Mouse (Mus musculus) C2C12 (cell line): ENCODE measurements around the gene Wdr25. TPM values are rescaled to one million over a fixed set of nuclear protein-coding genes. Genes with fewer than 3 reads are reported as not detected.

Experiments used
- H3K27me3 ChIP-seq: one replicate; pipeline ENCODE4 v1.6.1; 2011; ENCODE audit not compliant: control insufficient read depth, insufficient read depth, insufficient read length
- H3K36me3 ChIP-seq: one replicate; pipeline ENCODE4 v1.6.1; 2011; ENCODE audit not compliant: control insufficient read depth, insufficient read depth
- H3K4me3 ChIP-seq: one replicate; pipeline ENCODE4 v1.5.1; 2011; ENCODE audit warnings: mild to moderate bottlenecking, control low read depth; ENCODE audit not compliant: poor library complexity, insufficient read depth, severe bottlenecking
- H3K79me2 ChIP-seq: one replicate; pipeline ENCODE4 v1.6.1; 2011; ENCODE audit not compliant: control insufficient read depth, insufficient read depth
- H3K79me3 ChIP-seq: one replicate; pipeline ENCODE4 v1.6.1; 2011; ENCODE audit warnings: low read depth, control low read depth
- H3ac ChIP-seq: one replicate; pipeline ENCODE3; 2011; ENCODE audit warnings: low read depth; ENCODE audit not compliant: control insufficient read depth, insufficient read length
- CEBPB ChIP-seq: IDR thresholded peaks from one replicate; pipeline ENCODE4 v1.6.1; 2011; ENCODE audit warnings: low read depth, mild to moderate bottlenecking, control low read depth, moderate library complexity
- CTCF ChIP-seq: IDR thresholded peaks from one replicate; pipeline ENCODE4 v1.5.1; 2011; ENCODE audit not compliant: control insufficient read depth, insufficient read depth, insufficient read length
- FOSL1 ChIP-seq: IDR thresholded peaks from one replicate; pipeline ENCODE4 v1.8.0; 2011; ENCODE audit warnings: mild to moderate bottlenecking, low read length; ENCODE audit not compliant: poor library complexity, insufficient read depth, severe bottlenecking
- MAX ChIP-seq: IDR thresholded peaks from one replicate; pipeline ENCODE4 v1.6.1; 2011; ENCODE audit warnings: mild to moderate bottlenecking, control low read depth
- MYOD1 ChIP-seq: IDR thresholded peaks from one replicate; pipeline ENCODE4 v1.6.1; 2011; ENCODE audit warnings: low read depth; ENCODE audit not compliant: control insufficient read depth, insufficient read length
- MYOG ChIP-seq: IDR thresholded peaks from one replicate; pipeline ENCODE4 v1.6.1; 2011; ENCODE audit not compliant: control insufficient read depth, insufficient read length; ENCODE audit errors: extremely low read depth
- USF1 ChIP-seq: IDR thresholded peaks from one replicate; pipeline ENCODE4 v1.6.1; 2011; ENCODE audit warnings: low read depth, mild to moderate bottlenecking, control low read depth, moderate library complexity
- polyA plus RNA-seq: library from polyadenylated mRNA; unstranded; fragments of >200 nt; fragmentation: generic; extraction: Trizol; gene quantifications from one replicate; pipeline ENCODE4 v1.2.1, GENCODE M21; 2012; ENCODE audit warnings: missing spikeins

The Wdr25 gene
- polyA plus RNA-seq, 1 experiment = 9.4 TPM

DNA sequence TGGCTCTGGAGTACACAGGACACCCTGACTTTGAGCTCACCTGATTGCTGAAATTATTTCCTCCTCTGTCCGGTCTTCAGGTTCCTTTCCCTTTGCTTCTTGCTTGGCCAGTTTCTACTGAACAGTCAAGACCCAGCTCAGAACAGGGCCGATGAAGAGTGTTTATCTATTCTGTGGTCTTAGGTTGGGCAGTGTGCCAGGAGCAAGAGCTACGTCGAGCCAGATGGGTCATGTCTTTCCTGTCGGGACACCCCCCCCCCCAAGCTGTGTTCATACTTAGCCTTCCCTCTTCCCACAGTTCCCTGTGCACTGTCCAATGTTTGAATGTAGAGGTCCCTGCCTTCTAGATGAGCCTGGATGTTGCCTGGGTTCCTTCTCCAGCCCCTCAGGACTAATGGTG lies 7.9 kb downstream of the Wdr25 start:
- Histone ChIP-seq H3K79me3 (no peaks in the 10 kb centered on the region), H3K36me3 (peaks cover 15% of the 10 kb centered on the region), H3K27me3 (no peaks in the 10 kb centered on the region), H3ac (no peak overlapping the region), H3K4me3 (no peak overlapping the region), H3K79me2 (no peaks in the 10 kb centered on the region)
- TF ChIP-seq CTCF (no peak), USF1 (no peak), FOSL1 (no peak), MYOD1 (no peak), CEBPB (no peak), MYOG (no peak), MAX (no peak)

DNA sequence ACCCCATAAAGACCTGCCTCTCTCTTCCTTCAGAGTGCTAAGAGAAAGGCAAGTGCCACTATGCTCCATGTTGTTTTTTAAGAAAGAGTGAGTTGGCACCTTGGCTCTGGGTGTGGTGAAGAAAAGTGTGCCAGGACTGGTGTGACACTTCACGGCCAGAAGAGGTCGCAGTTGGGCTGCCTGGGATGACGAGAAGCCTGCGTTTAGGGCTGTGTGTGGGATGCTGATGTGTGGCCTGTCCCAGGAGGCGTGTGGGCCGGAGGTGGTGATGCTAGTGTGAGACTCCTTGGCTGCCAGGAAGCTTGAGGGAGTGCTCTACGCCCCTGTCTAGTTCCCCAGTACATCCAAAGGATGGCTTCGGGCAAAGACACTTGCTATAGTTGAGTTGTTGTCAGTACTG lies 9.5 kb downstream of the Wdr25 start:
- H3K79me3 ChIP-seq = no peaks in the 10 kb centered on the region
- H3K79me2 ChIP-seq = no peaks in the 10 kb centered on the region
- peak; percentile 87 for TF ChIP-seq CTCF
- no peak for TF ChIP-seq USF1
- no peak overlapping the region for H3K4me3 ChIP-seq
- no peak overlapping the region for H3ac ChIP-seq
- H3K27me3 ChIP-seq = no peaks in the 10 kb centered on the region
- peaks cover 9% of the 10 kb centered on the region for H3K36me3 ChIP-seq

DNA sequence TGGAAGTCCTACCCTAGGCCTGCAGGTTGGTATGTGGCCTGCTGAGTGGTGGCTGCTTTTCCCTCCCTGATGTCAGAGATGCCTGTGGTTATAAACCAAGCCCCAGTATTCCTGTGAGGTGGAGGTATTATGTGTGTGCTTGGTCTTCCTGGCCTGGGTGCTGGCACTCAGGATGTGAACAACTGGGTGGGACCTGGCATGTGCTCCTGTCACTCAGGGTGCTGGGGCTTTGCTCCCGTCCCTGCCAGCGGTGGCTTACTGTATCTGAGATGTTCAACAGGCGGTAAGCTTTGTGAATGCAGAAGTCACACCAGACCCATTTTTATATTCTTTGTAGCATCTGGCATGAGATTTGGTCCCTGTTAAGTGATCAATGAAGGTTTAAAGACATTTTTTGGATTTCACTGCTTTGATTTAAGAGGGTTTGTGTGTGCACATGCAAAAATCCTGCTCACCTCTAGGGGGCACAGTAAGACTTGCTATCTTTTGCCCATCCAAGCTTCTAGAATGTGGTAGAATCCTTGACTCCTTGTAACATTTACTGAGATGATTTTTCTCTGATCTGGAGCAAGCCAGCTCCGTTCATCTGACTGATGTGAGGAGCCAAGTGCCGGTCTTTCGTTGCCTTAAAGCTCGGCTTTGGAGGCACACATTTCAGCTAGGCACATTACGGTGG lies 10.3 kb downstream of the Wdr25 start:
- H3K79me3 ChIP-seq = no peaks in the 10 kb centered on the region
- TF ChIP-seq MYOD1 = peak; percentile 83
- TF ChIP-seq CEBPB = no peak
- peak; percentile 35 for TF ChIP-seq CTCF
- no peaks in the 10 kb centered on the region for H3K27me3 ChIP-seq
- no peaks in the 10 kb centered on the region for H3K79me2 ChIP-seq
- peaks cover 1% of the 10 kb centered on the region for H3K36me3 ChIP-seq
- no peak overlapping the region for H3ac ChIP-seq
- no peak overlapping the region for H3K4me3 ChIP-seq

GRCm38 (mm10) chr12:108904276-108904653 lies 10.8 kb downstream of the Wdr25 start:
- Histone ChIP-seq H3K79me2 (no peaks in the 10 kb centered on the region), H3ac (no peak overlapping the region), H3K27me3 (no peaks in the 10 kb centered on the region), H3K79me3 (no peaks in the 10 kb centered on the region), H3K36me3 (no peaks in the 10 kb centered on the region), H3K4me3 (no peak overlapping the region)
- TF ChIP-seq USF1 = no peak

GRCm38 (mm10) chr12:108905620-108906302 lies 12.3 kb downstream of the Wdr25 start:
- no peak for TF ChIP-seq CEBPB
- no peak for TF ChIP-seq MYOD1
- TF ChIP-seq CTCF = no peak
- no peak for TF ChIP-seq MYOG
- TF ChIP-seq USF1 = no peak
- TF ChIP-seq MAX = no peak
- no peak for TF ChIP-seq FOSL1
- H3K36me3 ChIP-seq = no peaks in the 10 kb centered on the region
- no peak overlapping the region for H3ac ChIP-seq
- H3K4me3 ChIP-seq = no peak overlapping the region
- no peaks in the 10 kb centered on the region for H3K79me3 ChIP-seq
- no peaks in the 10 kb centered on the region for H3K79me2 ChIP-seq
- no peaks in the 10 kb centered on the region for H3K27me3 ChIP-seq

DNA sequence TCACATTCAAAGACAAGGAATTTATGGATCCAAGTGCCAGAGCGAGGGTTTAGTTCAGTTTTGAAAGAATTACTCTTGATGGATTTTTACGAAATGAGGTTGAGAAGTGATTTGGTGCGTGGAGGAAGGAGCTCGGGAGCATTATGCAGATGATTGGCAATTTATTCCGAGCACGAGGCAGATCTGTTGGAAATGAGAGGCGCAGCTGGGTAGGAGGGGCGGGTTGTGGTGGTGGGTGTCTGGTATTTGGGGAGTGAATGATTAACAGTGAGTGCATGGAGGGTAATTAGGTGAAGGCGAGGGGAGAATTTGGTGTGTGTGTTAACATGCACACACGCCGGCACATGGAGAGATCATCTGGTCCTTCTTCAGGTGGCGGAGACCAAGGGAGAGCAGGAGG lies 13.0 kb downstream of the Wdr25 start:
- Histone ChIP-seq H3K79me2 (no peaks in the 10 kb centered on the region), H3K36me3 (no peaks in the 10 kb centered on the region), H3K79me3 (no peaks in the 10 kb centered on the region), H3K27me3 (no peaks in the 10 kb centered on the region), H3ac (no peak overlapping the region), H3K4me3 (no peak overlapping the region)
- TF ChIP-seq MYOD1 = no peak
- TF ChIP-seq USF1 = no peak
- no peak for TF ChIP-seq FOSL1
